Mouse (Mus musculus): ENCODE measurements around the gene Mei1. TPM values are rescaled to one million over a fixed set of nuclear protein-coding genes. Genes with fewer than 3 reads are reported as not detected.
"Not testable (repeated sequence)": the region's sequence is repeated elsewhere in the genome, so short reads cannot be mapped to it uniquely, and the experiment has no call there.

Gene Mei1
- total RNA-seq, 2 experiments from 2014 or later: 0.13 to 0.33 TPM

DNA sequence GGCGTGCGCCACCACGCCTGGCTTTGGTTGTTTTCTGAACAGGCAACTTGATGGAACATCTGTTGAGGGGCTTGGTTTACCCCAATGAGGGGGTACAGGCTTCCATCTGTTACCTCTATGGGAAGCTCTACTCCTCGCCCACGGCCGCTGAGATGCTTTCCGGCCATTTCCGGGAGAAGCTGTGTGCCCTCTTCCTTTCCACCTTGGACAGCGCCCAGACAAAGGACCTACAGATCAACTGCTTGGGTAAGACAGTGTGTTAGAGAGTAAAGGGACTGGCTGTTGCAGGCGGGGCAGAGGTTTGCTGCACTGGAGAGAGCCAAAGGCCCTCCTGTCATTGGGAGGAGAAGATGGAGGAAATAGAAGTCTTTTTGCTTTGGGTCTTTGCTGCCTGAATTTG is 10.1 kb downstream of the Mei1 start:
- intact Hi-C loops (cut with DNase I; ENCODE audit: low total_unique reads): no loop called here
- DNase-seq: no peak

DNA sequence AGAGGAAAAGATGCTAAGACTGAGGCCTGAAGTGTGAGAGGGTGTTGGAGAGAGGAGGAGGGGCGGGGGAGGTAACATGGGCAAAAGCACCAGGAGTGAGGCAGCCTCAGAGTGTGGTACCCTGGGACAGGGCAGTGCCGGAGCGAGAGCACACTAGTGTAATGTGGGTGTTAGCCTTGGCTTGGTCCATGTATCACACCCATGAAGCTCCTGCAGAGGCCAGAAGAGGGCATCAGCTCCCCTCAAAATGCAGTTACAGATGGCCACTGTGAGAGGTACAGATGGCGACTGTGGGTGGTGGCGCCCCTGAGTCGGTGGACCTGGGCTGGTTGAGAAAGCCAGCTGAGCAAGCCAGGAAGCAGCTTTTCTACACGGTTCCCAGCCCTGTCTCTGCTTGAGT is 11.4 kb downstream of the Mei1 start:
- intact Hi-C loops (cut with DNase I; ENCODE audit: low total_unique reads): no loop called here
- peak; percentile 30 for DNase-seq

GRCm38 (mm10) chr15:82085606-82086005 is 15.8 kb downstream of the Mei1 start:
- no peak for DNase-seq
- intact Hi-C loops (cut with DNase I; ENCODE audit: low total_unique reads): no loop called here

DNA sequence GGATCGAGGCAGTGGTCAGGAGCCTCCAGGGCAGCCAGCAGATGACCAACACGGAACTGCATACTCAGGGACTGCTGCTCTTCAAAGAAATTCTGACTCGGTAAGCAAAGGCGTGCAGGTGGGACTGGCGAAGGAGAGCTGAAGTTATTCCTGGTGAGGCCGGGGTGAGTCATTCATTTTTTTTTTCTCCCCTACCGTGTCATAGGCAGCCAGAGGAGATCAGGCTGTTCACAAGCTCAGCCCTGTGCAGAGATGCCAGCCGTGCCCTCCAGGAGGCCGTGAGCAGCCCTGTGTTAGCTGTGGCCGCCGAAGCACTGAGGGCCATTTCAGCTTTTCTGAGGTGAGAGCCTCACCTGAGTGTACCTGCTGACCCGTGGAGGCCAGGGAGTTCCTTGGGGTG is 16.3 kb downstream of the Mei1 start:
- intact Hi-C loops (cut with DNase I; ENCODE audit: low total_unique reads): no loop called here
- no peak for DNase-seq

DNA sequence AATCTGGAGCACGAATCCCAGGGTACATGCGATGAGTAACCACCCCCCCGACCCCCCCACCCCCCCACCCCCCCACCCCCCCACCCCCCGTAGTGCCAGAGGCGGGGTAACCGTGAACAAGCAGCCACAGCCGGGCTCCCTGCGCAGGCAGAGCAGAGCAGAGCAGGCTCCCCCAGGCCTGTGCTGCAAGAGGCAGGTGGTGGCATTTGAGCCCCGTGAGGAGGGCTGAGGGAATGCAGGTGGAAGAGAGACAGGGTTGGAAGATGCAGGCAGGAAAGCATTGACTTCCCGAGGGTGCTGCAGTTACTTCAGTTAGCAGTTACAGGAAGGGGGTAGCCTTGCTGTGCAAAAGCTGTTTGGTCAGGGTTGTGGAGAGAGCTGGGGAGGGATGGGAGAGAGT is 17.5 kb downstream of the Mei1 start:
- intact Hi-C loops (cut with DNase I; ENCODE audit: low total_unique reads): no loop called here
- no peak for DNase-seq

DNA sequence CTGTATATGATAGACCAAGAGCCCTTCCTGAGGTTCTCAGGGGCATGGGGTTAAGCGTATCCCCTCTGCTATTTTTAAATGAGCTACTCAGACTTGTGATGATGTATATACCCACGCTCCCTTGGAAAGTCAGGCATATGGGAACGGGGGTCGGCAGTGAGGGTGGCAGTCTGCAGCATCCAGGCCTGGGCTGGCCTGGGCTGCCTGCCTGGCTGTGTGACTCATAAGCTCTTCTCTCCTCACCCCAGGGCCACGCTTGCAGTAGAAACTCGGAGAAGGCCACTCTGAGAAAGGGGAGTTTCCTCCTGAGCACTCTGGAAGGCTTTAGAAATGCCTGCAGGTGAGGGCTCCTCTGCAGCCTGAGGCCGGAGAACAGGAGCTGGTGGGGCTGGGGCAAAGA is 21.3 kb downstream of the Mei1 start:
- no peak for DNase-seq
- intact Hi-C loops (cut with DNase I; ENCODE audit: low total_unique reads): no loop called here

DNA sequence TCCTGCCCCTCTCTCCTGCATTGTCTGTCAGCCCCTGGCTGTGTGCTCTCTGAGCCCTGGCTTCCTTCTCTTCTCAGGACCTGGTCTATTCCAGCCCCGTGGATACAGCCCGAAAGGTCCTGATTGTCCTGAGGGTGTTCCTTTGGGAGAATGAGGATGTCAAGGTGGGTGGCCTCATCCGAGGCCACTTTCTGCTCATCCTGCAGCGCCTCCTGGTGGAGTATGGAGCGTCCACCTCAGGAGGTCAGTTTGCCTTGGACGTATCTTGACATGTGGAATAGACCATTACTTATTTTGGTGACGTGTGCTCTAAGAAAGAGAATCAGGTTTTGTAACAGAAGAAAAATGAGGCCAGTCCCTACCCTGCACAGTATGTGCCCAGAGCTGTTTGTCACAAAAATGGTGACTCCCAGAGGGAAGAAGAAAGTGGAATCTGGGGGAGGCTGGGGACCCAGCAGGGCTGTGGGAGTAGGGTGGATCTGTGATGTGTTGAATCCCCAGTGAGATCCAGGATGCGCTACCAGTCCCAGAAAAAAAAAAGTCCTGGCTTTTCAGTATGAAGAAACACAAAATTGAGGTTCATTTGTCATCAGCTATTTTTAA is 37.3 kb downstream of the Mei1 start:
- intact Hi-C loops (cut with DNase I; ENCODE audit: low total_unique reads): loop anchor here (5.0 kb wide), 1 partner anchor 40 kb away; the partner anchor contains the start of gene Mei1
- DNase-seq: peak; percentile 66

DNA sequence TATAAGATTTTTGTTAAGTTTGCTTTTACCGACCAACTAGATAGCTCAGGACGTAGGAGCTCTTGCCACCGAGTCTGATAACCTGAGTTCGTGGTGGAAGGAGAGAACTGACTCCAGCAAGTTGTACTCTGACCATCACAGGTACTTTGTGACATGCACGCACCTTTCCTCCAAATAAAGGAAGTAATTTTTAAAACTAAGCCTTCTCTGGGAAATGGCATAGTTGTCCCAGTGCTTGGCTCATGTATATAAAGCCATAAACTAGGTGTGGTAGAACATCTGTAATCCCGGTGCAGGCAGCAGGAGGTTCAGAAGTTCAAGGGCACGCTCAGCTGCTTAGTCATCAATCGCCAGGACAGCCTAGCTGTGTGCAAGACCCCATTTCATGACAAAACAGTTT is 50.7 kb downstream of the Mei1 start:
- no peak for DNase-seq
- intact Hi-C loops (cut with DNase I; ENCODE audit: low total_unique reads): no loop called here

DNA sequence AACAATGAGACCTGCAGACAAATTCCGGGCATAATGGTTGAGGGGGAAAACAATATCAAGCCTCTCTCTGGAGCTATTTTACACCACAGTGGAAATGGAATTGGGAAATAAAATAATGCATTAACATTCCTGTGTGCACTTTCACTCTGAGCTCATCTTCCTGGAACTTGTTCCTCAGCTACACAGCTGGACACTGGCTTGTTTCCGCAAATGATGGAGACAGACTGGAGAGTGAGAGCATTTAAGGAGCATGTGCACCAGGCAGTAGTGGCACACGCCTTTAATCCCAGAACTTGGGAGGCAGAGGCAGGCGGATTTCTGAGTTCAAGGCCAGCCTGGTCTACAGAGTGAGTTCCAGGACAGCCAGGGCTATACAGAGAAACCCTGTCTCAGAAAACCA is 56.9 kb downstream of the Mei1 start:
- intact Hi-C loops (cut with DNase I; ENCODE audit: low total_unique reads): not testable (repeated sequence)

DNA sequence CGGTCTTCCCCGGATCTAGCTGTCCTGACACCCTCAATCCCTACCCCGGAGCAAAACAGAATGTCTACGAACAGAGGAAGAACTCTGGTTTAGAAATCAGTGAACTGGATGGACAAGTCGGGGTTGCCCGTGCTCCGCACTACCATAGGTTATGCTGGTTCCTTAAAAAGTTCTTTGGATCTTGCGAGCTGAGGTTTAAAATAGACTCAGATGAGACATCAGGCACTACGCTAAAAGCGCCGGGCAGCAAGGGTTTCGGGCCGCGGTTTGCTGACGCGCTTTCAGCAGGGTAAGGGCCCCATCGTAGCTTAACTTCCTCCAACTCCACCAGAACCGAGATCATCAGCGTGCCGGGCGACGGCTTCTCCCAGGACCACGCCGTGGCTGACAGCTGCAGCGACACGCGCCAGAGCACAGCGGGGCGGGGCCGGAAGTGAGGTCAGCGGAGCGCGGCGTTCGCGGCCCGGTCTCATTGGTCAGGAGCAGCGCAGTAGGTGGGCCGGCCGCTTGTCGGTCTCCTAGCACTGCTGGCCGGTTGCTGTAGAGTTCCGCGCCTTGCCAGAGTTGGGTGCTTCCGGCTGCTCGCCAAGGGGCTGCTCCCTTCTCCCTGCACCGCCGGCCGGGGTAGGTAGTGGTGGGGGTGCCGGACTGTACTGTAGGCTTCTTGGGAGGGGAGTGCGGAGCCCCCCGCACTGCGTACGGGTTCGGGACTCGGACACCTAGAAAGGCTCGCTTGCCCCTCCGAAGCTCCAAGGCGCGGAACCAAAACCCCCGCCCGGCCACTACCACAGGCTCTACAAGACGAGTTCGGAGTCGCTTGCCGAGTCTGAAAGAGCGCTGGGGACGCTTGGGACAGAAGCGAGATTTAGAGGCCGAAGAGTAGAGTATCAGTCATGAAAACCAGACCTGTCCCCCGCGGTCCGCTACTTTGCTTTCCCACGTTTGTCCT is 57.9 kb downstream of the Mei1 start, which contains the start of gene Ccdc134:
TSS of gene Ccdc134 (plus strand) at position 497 of the 949 bp plus-strand sequence.
- DNase-seq: peak; percentile 97

More for the DNA sequence above, 56.9 kb downstream of the Mei1 start:
- not testable (repeated sequence) for DNase-seq

GRCm38 (mm10) chr15:82128398-82128797 is 58.6 kb downstream of the Mei1 start:
- intact Hi-C loops (cut with DNase I; ENCODE audit: low total_unique reads): no loop called here
- peak; percentile 47 for DNase-seq

More for the DNA sequence above, 57.9 kb downstream of the Mei1 start, which contains the start of gene Ccdc134:
- intact Hi-C loops (cut with DNase I; ENCODE audit: low total_unique reads): no loop called here

DNA sequence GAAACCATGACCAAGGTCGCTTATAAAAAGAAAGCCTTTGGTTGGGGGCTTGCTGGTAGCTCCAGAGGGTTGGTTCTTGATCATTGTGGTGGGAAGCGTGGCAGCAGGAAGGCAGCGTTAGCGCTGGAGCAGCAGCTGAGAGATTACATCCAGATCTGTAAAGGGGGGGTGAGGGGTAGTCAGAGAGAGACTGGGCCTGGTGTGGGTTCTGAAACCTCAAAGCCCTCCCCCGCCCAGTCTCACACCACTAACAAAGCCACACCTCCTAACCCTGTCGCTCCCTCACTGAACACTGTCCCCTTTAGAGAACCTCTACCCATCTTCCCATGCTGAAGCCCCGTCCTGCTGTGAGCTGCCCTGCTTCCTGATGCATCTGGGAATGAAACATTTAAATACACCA is 60.8 kb downstream of the Mei1 start:
- DNase-seq: no peak
- intact Hi-C loops (cut with DNase I; ENCODE audit: low total_unique reads): no loop called here

DNA sequence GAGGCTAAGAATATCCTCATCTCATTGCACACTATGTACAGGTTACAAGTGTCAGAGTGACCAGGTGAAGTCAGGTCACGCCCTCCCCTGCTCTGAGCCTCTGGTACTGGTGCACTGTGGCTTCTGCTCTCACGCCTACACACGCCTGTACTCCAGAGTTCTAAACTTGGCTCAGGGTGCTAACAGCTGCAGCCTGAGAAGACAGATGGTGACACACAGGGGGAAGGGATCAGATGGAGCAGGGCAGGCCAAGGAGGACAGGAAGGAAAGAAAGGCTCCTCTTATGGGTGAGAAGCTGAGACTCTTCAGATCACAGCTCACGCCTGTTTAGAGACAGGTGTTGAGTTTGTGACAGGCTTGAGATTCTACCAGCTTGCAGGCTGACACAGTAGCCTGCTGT is 65.6 kb downstream of the Mei1 start:
- DNase-seq: peak; percentile 71
- intact Hi-C loops (cut with DNase I; ENCODE audit: low total_unique reads): no loop called here

DNA sequence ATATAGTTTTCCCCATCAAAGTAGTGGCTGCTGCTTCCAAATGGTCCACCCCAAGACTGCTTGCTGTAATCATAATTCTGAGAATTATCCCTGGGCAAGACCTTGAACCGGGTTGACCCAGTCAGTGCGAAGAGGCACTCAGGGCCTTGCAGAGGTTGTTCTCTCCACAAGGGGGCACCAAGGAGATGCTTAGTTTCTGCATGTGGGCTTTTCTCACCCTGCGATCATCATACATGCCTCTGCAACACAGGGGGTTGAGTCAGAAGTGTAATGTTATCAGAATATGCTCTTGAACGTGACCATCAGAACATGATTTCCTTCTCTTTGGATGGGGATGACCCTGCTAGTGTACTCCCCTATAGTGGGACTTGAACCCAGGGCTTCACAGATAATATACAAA is 68.8 kb downstream of the Mei1 start:
- DNase-seq: peak; percentile 63
- intact Hi-C loops (cut with DNase I; ENCODE audit: low total_unique reads): no loop called here

- intact Hi-C loops (cut with DNase I; ENCODE audit: low total_unique reads): no loop called here
- DNase-seq: no peak
Observed at GRCm38 (mm10) chr15:82139196-82139595, 69.4 kb downstream of the Mei1 start.

DNA sequence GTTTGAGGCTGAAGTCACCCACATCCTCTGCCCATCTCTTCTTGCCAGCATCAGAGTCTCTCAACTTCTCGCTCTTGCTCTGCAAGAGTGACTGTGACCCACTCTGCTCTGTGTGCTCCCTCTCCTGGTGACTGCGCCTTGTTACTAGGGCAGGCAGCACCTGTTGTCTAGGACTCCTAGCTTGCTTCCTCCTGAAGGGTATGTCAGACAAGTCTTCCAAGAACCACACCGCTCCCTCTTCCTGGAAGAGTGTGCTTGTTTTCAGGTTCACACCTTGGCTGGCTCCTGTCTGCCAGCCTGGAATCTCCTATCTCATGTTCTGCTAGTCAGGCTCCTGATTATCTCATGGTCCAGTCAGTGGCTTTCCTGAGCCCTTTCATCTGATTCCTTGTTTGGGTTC is 70.6 kb downstream of the Mei1 start:
- intact Hi-C loops (cut with DNase I; ENCODE audit: low total_unique reads): loop anchor here (5.0 kb wide), 1 partner anchor 97 kb away; no protein-coding TSS in a partner anchor
- DNase-seq: no peak

- no peak for DNase-seq
- intact Hi-C loops (cut with DNase I; ENCODE audit: low total_unique reads): loop anchor here (5.0 kb wide), 1 partner anchor 93 kb away; no protein-coding TSS in a partner anchor
Observed at GRCm38 (mm10) chr15:82144157-82144556, 74.4 kb downstream of the Mei1 start.

GRCm38 (mm10) chr15:82145408-82145807 is 75.6 kb downstream of the Mei1 start:
- no peak for DNase-seq
- intact Hi-C loops (cut with DNase I; ENCODE audit: low total_unique reads): no loop called here

- intact Hi-C loops (cut with DNase I; ENCODE audit: low total_unique reads): no loop called here
Observed at GRCm38 (mm10) chr15:82145851-82146769, 76.3 kb downstream of the Mei1 start.

More at GRCm38 (mm10) chr15:82145851-82146769, 76.3 kb downstream of the Mei1 start:
- no peak for DNase-seq
